Mouse (Mus musculus) heart, adult 18-20 months (tissue): ENCODE data around the gene Gse1. TPM values are rescaled to one million over a fixed set of nuclear protein-coding genes. Genes with fewer than 3 reads are reported as not detected.

Experiments used
- DNase-seq, 2 experiments: peaks; one replicate each; pipeline ENCODE4 v3.0.0; 2021 to 2022; ENCODE audit warnings: mixed read lengths in 1 of 2
- total RNA-seq, 2 experiments: library from RNA; stranded (reverse); gene quantifications; 2 replicates each; pipeline ENCODE4 v1.2.3; 2021

Gene Gse1
- total RNA-seq, 2 experiments from 2014 or later: 15.5 to 16.0 TPM

- peak; percentile 59 to 67 for DNase-seq
Observed at GRCm38 (mm10) chr8:120243222-120243621, 15.0 kb downstream of the Gse1 start.

- no peak for DNase-seq
Observed at GRCm38 (mm10) chr8:120243916-120244451, 15.7 kb downstream of the Gse1 start.

- no peak for DNase-seq
Observed at GRCm38 (mm10) chr8:120244553-120244952, 16.3 kb downstream of the Gse1 start.

GRCm38 (mm10) chr8:120247618-120248017 is 19.4 kb downstream of the Gse1 start:
- DNase-seq: no peak

- DNase-seq: peak in 1 of 2 experiments; percentile 48
Observed at GRCm38 (mm10) chr8:120248031-120248430, 19.8 kb downstream of the Gse1 start.

GRCm38 (mm10) chr8:120248451-120248850 is 20.2 kb downstream of the Gse1 start:
- DNase-seq: no peak

GRCm38 (mm10) chr8:120249800-120250336 is 21.6 kb downstream of the Gse1 start:
- DNase-seq: no peak

GRCm38 (mm10) chr8:120250750-120251410 is 22.6 kb downstream of the Gse1 start:
- peak in 1 of 2 experiments; percentile 53 for DNase-seq

GRCm38 (mm10) chr8:120251411-120252035 is 23.3 kb downstream of the Gse1 start:
- DNase-seq: peak; percentile 70 to 76

- DNase-seq: no peak
Observed at GRCm38 (mm10) chr8:120253626-120254025, 25.4 kb downstream of the Gse1 start.

- no peak for DNase-seq
Observed at GRCm38 (mm10) chr8:120255406-120255987, 27.2 kb downstream of the Gse1 start.

- peak; percentile 71 to 87 for DNase-seq
Observed at GRCm38 (mm10) chr8:120256958-120257357, 28.7 kb downstream of the Gse1 start.

GRCm38 (mm10) chr8:120259206-120259605 is 30.9 kb downstream of the Gse1 start:
- DNase-seq: no peak

GRCm38 (mm10) chr8:120260677-120261076 is 32.4 kb downstream of the Gse1 start:
- no peak for DNase-seq

- DNase-seq: no peak
Observed at GRCm38 (mm10) chr8:120261338-120262120, 33.3 kb downstream of the Gse1 start.

- no peak for DNase-seq
Observed at GRCm38 (mm10) chr8:120263879-120264278, 35.6 kb downstream of the Gse1 start.

- no peak for DNase-seq
Observed at GRCm38 (mm10) chr8:120264388-120264943, 36.2 kb downstream of the Gse1 start.

GRCm38 (mm10) chr8:120264944-120265453 is 36.7 kb downstream of the Gse1 start:
- peak; percentile 73 to 79 for DNase-seq

- DNase-seq: peak; percentile 82 to 87
Observed at GRCm38 (mm10) chr8:120265471-120265870, 37.2 kb downstream of the Gse1 start.

GRCm38 (mm10) chr8:120268541-120268980 is 40.3 kb downstream of the Gse1 start:
- no peak for DNase-seq

- peak; percentile 66 to 72 for DNase-seq
Observed at GRCm38 (mm10) chr8:120270449-120270848, 42.2 kb downstream of the Gse1 start.
